Mouse (Mus musculus) heart, postnatal 36 days (tissue): ENCODE results near the gene Ncr1. TPM values are rescaled to one million over a fixed set of nuclear protein-coding genes. Genes with fewer than 3 reads are reported as not detected.
"Not testable (repeated sequence)": the region's sequence is repeated elsewhere in the genome, so short reads cannot be mapped to it uniquely, and the experiment has no call there.

Source experiments
- DNase-seq, 2 experiments: peaks; one replicate each; pipeline ENCODE4 v3.0.0; 2021 to 2022
- intact Hi-C: fragments of 180-260 bp; cut with DNase I; formaldehyde crosslinking; loops from one replicate; pipeline ENCODE4 v1.15.1; 2025
- microRNA-seq, 2 experiments: library from miRNA; unstranded; fragments of <30 nt; microRNA quantifications; one replicate each; pipeline ENCODE4 v1.2.0; 2021; ENCODE audit warnings: borderline number of aligned reads in 2 of 2
- total RNA-seq, 2 experiments: library from RNA; stranded (reverse); gene quantifications; 2 replicates each; pipeline ENCODE4 v1.2.3; 2021

Gene Ncr1
- total RNA-seq: not detected

- DNase-seq: no peak
- intact Hi-C loops: no loop called here
Observed at GRCm38 (mm10) chr7:4337509-4337908, at the start of gene Ncr1. Ncr1 (plus strand) TSS chr7:4337724.

GRCm38 (mm10) chr7:4292638-4293037 lies 44.9 kb upstream of the Ncr1 start:
- intact Hi-C loops: no loop called here
- no peak for DNase-seq

GRCm38 (mm10) chr7:4297189-4297588 lies 40.3 kb upstream of the Ncr1 start:
- DNase-seq: no peak

DNA sequence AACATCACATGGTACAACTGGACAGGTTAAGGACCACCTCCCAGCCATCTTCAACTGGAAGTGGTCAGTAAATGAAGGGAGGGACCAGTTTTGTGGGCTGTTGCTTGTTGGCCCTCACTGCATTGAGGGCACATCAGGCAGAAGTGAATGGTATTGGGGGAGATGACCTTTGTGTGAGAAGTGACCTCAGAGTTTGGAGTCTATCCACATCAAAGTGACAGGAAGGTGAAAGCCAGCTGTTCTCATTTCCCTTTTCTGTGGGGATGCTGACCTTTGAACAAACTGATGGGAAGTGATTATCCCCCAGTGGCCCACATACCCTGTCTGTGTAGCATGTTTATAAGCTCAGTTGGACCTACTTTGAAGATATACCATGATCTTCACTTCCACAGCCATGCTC lies 37.4 kb upstream of the Ncr1 start:
- no peak for DNase-seq
- intact Hi-C loops: no loop called here

More at GRCm38 (mm10) chr7:4297189-4297588, 40.3 kb upstream of the Ncr1 start:
- intact Hi-C loops: loop anchor here (2.0 to 5.0 kb wide), 2 partner anchors 130 to 178 kb away; no protein-coding TSS in a partner anchor

DNA sequence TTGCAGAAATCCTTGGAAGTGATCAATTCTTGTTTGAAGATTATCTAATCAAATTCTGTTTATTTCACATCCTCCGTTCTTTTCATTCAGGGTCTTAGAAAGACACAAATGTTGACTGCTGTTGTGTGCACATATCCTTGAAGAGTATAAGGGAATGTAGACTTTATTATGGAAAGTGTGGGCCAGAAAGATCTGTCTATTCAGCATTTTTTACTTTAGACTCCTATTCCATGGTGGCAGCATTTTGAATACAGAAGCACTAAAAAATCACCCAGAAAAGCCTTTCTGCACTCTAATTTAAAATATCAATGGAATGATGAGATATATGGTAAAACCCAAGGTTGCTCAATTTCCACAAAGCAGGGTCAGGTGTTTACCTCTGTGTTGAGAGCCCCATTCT lies 34.1 kb upstream of the Ncr1 start:
- DNase-seq: no peak

GRCm38 (mm10) chr7:4313109-4313508 lies 24.4 kb upstream of the Ncr1 start:
- intact Hi-C loops: loop anchor here (10.0 kb wide), 1 partner anchor 92 kb away; no protein-coding TSS in a partner anchor

More for the DNA sequence above, 34.1 kb upstream of the Ncr1 start:
- intact Hi-C loops: no loop called here

GRCm38 (mm10) chr7:4313531-4313930 lies 24.0 kb upstream of the Ncr1 start:
- intact Hi-C loops: loop anchor here (10.0 kb wide), 1 partner anchor 91 kb away; no protein-coding TSS in a partner anchor
- not testable (repeated sequence) for DNase-seq

More at GRCm38 (mm10) chr7:4313109-4313508, 24.4 kb upstream of the Ncr1 start:
- not testable (repeated sequence) for DNase-seq

DNA sequence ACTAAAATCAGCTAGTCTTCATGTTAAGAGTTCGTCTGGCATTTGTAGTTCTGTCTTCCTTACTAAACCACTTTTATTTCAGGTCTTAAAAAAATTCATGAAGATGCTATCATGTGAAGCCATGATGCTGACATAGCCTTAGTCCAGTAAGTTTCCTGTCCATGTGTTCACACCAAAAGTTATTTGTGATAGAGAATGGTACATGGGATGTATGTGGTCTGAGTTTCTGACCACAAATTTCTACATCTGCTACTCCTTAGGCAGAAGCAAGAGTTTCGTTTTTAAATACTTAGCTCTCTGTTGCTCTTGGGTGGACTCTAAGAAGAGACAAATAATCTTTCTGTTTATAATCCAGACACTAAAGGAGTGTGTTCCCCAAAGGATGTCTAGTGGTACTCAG lies 14.2 kb upstream of the Ncr1 start:
- intact Hi-C loops: no loop called here
- DNase-seq: no peak

DNA sequence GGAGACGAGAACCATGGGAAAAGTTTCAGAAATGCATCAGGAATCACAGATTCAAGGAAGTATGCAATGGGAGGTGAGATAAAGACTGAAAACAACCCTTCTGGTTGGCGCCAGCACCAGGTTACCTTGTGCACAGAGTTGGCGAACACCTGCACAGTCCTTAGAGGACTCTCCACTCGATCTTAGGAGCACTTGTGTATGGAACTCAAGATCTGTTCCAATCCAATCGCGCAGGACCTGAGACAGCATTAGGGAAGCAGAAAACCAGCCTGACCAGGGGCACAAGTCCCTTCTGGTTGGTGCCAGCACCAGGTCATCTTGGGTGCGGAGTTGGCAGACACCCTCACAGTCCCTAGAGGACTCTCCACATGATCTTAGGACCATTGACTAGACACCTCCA lies 36.0 kb downstream of the Ncr1 start:
- intact Hi-C loops: no loop called here
- DNase-seq: no peak

Small RNA genes lying within 50 kb of the gene (microRNA-seq; reads per million reads assigned to microRNA genes)
- gene Gm24752 (0 reads per million in 2 experiments), gene Gm25349 (0 reads per million in 2 experiments)

Other genes starting within 250 kb of the Ncr1 start
- gene Ttyh1, start 218.3 kb upstream of the Ncr1 start, total RNA-seq: 1 to 10 TPM in 1 of 2 experiments, under 1 TPM in 1; 0.89 to 2.6 TPM
- gene Leng8, start 200.7 kb upstream of the Ncr1 start, total RNA-seq: 10 to 100 TPM; 30.4 to 45.7 TPM
- gene Leng9, start 187.3 kb upstream of the Ncr1 start, total RNA-seq: 1 to 10 TPM; 2.4 to 3.6 TPM
- 1 to 10 TPM; 4.6 to 6.2 TPM for gene Cdc42ep5, start 172.9 kb upstream of the Ncr1 start, total RNA-seq
- 1 to 10 TPM in 1 of 2 experiments, under 1 TPM in 1; 0.80 to 1.0 TPM for gene Lilra5, start 100.0 kb upstream of the Ncr1 start, total RNA-seq
- gene Gp6, start 60.0 kb downstream of the Ncr1 start, total RNA-seq: under 1 TPM; 0.36 to 0.60 TPM
- gene Rdh13, start 107.9 kb downstream of the Ncr1 start, total RNA-seq: 10 to 100 TPM; 24.6 to 31.3 TPM
- gene Eps8l1, start 123.0 kb downstream of the Ncr1 start, total RNA-seq: 1 to 10 TPM; 1.5 to 3.5 TPM
- 10 to 100 TPM; 59.7 to 62.2 TPM for gene Ppp1r12c, start 164.0 kb downstream of the Ncr1 start, total RNA-seq
- gene Tnnt1, start 178.7 kb downstream of the Ncr1 start, total RNA-seq: 10 to 100 TPM; 20.0 to 21.3 TPM
- gene Tnni3, start 186.5 kb downstream of the Ncr1 start, total RNA-seq: over 10,000 TPM in 1 of 2 experiments, 1,000 to 10,000 TPM in 1; 9,756 to 10,673 TPM
- gene Dnaaf3, start 194.7 kb downstream of the Ncr1 start, total RNA-seq: 1 to 10 TPM; 2.0 to 3.0 TPM
- under 1 TPM; 0.54 to 0.89 TPM for gene Syt5, start 209.8 kb downstream of the Ncr1 start, total RNA-seq